Mouse (Mus musculus) lung, adult 2 months (tissue): ENCODE results near the gene Cops6.

Experiments
- CTCF ChIP-seq: fragments of 200-500 bp; IDR thresholded peaks from 2 replicates; pipeline ENCODE4 v1.5.1; 2011; ENCODE audit warnings: mild to moderate bottlenecking, low read length, control low read depth; ENCODE audit not compliant: insufficient read depth
- POLR2A ChIP-seq: fragments of 200-500 bp; IDR thresholded peaks from 2 replicates; pipeline ENCODE4 v1.6.1; 2011; ENCODE audit warnings: low read depth, mild to moderate bottlenecking, control low read depth, low read length, borderline replicate concordance; ENCODE audit errors: extremely low read depth

GRCm38 (mm10) chr5:138160224-138160762, 578 bp upstream of the Cops6 start:
- no peak for TF ChIP-seq CTCF
- no peak for TF ChIP-seq POLR2A
